Mouse (Mus musculus) forebrain, embryonic 16.5 days (tissue): Measurements from ENCODE around the gene Rnf151. TPM values are rescaled to one million over a fixed set of nuclear protein-coding genes. Genes with fewer than 3 reads are reported as not detected.
"Not testable (repeated sequence)": the region's sequence is repeated elsewhere in the genome, so short reads cannot be mapped to it uniquely, and the experiment has no call there.

ENCODE experiments used
- ATAC-seq: fragments of 200-750 bp; cut with Nextera tagmentation; 2 replicates; pipeline ENCODE4 v1.8.0; 2017; ENCODE audit warnings: mild to moderate bottlenecking, moderate library complexity
- H3K27ac ChIP-seq: fragments of 300-500 bp; sonication (generic); 2 replicates; pipeline ENCODE4 v1.5.1; 2014; ENCODE audit warnings: low read length, control low read depth
- H3K27me3 ChIP-seq: fragments of 300-500 bp; sonication (generic); replicated peaks from 2 replicates; pipeline ENCODE4 v1.6.1; 2014; ENCODE audit warnings: low read length; ENCODE audit not compliant: control insufficient read depth, insufficient read depth
- H3K36me3 ChIP-seq: fragments of 300-500 bp; sonication (generic); 2 replicates; pipeline ENCODE4 v1.6.1; 2014; ENCODE audit not compliant: control insufficient read depth, insufficient read depth
- H3K4me1 ChIP-seq: fragments of 300-500 bp; sonication (generic); replicated peaks from 2 replicates; pipeline ENCODE4 v1.6.1; 2014; ENCODE audit warnings: low read length; ENCODE audit not compliant: control insufficient read depth, insufficient read depth
- H3K4me2 ChIP-seq: fragments of 300-500 bp; sonication (generic); 2 replicates; pipeline ENCODE4 v1.6.1; 2014; ENCODE audit warnings: mild to moderate bottlenecking, low read length, control low read depth
- H3K4me3 ChIP-seq: fragments of 300-500 bp; sonication (generic); replicated peaks from 2 replicates; pipeline ENCODE4 v1.5.1; 2014; ENCODE audit warnings: mild to moderate bottlenecking, low read length, control low read depth
- H3K9ac ChIP-seq: fragments of 300-500 bp; sonication (generic); replicated peaks from 2 replicates; pipeline ENCODE4 v1.6.1; 2014; ENCODE audit warnings: low read depth, low read length, control low read depth
- H3K9me3 ChIP-seq: fragments of 300-500 bp; sonication (generic); 2 replicates; pipeline ENCODE4 v1.6.1; 2016; ENCODE audit warnings: low read length; ENCODE audit not compliant: control insufficient read depth
- WGBS: fragments of 180-500 bp; shearing (Covaris S2); extraction: QIAGEN DNeasy Blood & Tissue Kit; methylation state at CpG from one replicate; pipeline ENCODE4 v1.1.7; 2014; 5-methylcytosine and 5-hydroxymethylcytosine counted together
- polyA plus RNA-seq: library from polyadenylated mRNA; unstranded; fragments of >200 nt; fragmentation: Nextera tagmentation; extraction: Ambion mirVana; gene quantifications from 2 replicates; pipeline ENCODE4 v1.2.1, GENCODE M21; 2015

Rnf151 gene
- polyA plus RNA-seq, 1 experiment from 2014 or later = not detected

GRCm38 (mm10) chr17:24676877-24677276 lies 41.0 kb downstream of the Rnf151 start:
- whole genome bisulfite sequencing = 92% methylated on average over 5 of the region's 5 CpGs
- ATAC-seq = no peak
- H3K4me1 ChIP-seq = peaks cover 10% of the 10 kb centered on the region
- no peak overlapping the region for H3K4me3 ChIP-seq
- no peaks in the 10 kb centered on the region for H3K9me3 ChIP-seq
- H3K27me3 ChIP-seq = no peaks in the 10 kb centered on the region
- H3K36me3 ChIP-seq = peaks cover 15% of the 10 kb centered on the region
- H3K4me2 ChIP-seq = no peak overlapping the region
- no peak overlapping the region for H3K9ac ChIP-seq
- H3K27ac ChIP-seq = no peak overlapping the region

- Histone ChIP-seq H3K4me2 (no peak overlapping the region), H3K9ac (no peak overlapping the region), H3K27ac (no peak overlapping the region), H3K9me3 (no peaks in the 10 kb centered on the region), H3K4me3 (no peak overlapping the region), H3K36me3 (peaks cover 10% of the 10 kb centered on the region), H3K27me3 (no peaks in the 10 kb centered on the region), H3K4me1 (peaks cover 17% of the 10 kb centered on the region)
- ATAC-seq = no peak
- 49% methylated on average over 2 of the region's 2 CpGs for WGBS
Observed at GRCm38 (mm10) chr17:24676187-24676586, 41.7 kb downstream of the Rnf151 start.

GRCm38 (mm10) chr17:24674277-24674676 lies 43.6 kb downstream of the Rnf151 start:
- H3K36me3 ChIP-seq = peaks cover 2% of the 10 kb centered on the region
- no peak overlapping the region for H3K4me2 ChIP-seq
- no peak overlapping the region for H3K4me3 ChIP-seq
- 78% methylated on average over 7 of the region's 7 CpGs for WGBS
- no peaks in the 10 kb centered on the region for H3K27me3 ChIP-seq
- H3K9ac ChIP-seq = no peak overlapping the region
- H3K27ac ChIP-seq = no peak overlapping the region
- peaks cover 28% of the 10 kb centered on the region for H3K4me1 ChIP-seq
- no peak for ATAC-seq
- no peaks in the 10 kb centered on the region for H3K9me3 ChIP-seq

GRCm38 (mm10) chr17:24672141-24672540 lies 45.7 kb downstream of the Rnf151 start:
- no peaks in the 10 kb centered on the region for H3K27me3 ChIP-seq
- no peaks in the 10 kb centered on the region; the same call in 1 of the 2 replicates for H3K36me3 ChIP-seq
- 0 out of 2 replicates have a peak overlapping the region, but pooled peaks have one; percentile 22 for H3K9ac ChIP-seq
- no peak overlapping the region for H3K4me2 ChIP-seq
- no peak overlapping the region for H3K4me3 ChIP-seq
- no peaks in the 10 kb centered on the region for H3K9me3 ChIP-seq
- 24% methylated on average over 5 of the region's 5 CpGs for WGBS
- H3K27ac ChIP-seq = no peak overlapping the region
- H3K4me1 ChIP-seq = peaks cover 33% of the 10 kb centered on the region
- ATAC-seq = no peak

GRCm38 (mm10) chr17:24671346-24671745 lies 46.5 kb downstream of the Rnf151 start:
- no peak overlapping the region for H3K27ac ChIP-seq
- H3K9ac ChIP-seq = peak overlapping the region; percentile 5; the same call in 1 of the 2 replicates
- no peak overlapping the region for H3K4me3 ChIP-seq

GRCm38 (mm10) chr17:24670246-24670844 lies 47.5 kb downstream of the Rnf151 start:
- no peaks in the 10 kb centered on the region for H3K36me3 ChIP-seq
- H3K27ac ChIP-seq = peak overlapping the region; percentile 78
- no peaks in the 10 kb centered on the region for H3K9me3 ChIP-seq
- H3K4me2 ChIP-seq = peak overlapping the region; percentile 93
- H3K4me1 ChIP-seq = peaks cover 30% of the 10 kb centered on the region
- H3K9ac ChIP-seq = peak overlapping the region; percentile 96
- H3K4me3 ChIP-seq = peak overlapping the region; percentile 95
- 10% methylated on average over 8 of the region's 8 CpGs for WGBS
- H3K27me3 ChIP-seq = no peaks in the 10 kb centered on the region
- no peak for ATAC-seq

More at GRCm38 (mm10) chr17:24671346-24671745, 46.5 kb downstream of the Rnf151 start:
- Histone ChIP-seq H3K4me1 (peaks cover 33% of the 10 kb centered on the region), H3K36me3 (no peaks in the 10 kb centered on the region), H3K27me3 (no peaks in the 10 kb centered on the region), H3K9me3 (no peaks in the 10 kb centered on the region), H3K4me2 (peak overlapping the region; percentile 93)
- WGBS = 78% methylated on average over 5 of the region's 5 CpGs
- ATAC-seq = no peak

GRCm38 (mm10) chr17:24669545-24670245 lies 48.2 kb downstream of the Rnf151 start, which contains the start of gene Zfp598:
Gene Zfp598 (plus strand): TSS chr17:24669687.
- Histone ChIP-seq H3K4me3 (peak within 1 kb of the TSS; percentile 95), H3K36me3 (no peaks in the 10 kb centered on the region), H3K4me1 (peaks cover 30% of the 10 kb centered on the region), H3K27me3 (no peaks in the 10 kb centered on the region), H3K27ac (peak within 1 kb of the TSS; percentile 86), H3K9me3 (no peaks in the 10 kb centered on the region), H3K4me2 (peak within 1 kb of the TSS; percentile 93), H3K9ac (peak within 1 kb of the TSS; percentile 96)
- under 1% methylated on average over 60 of the region's 80 CpGs for WGBS
- peak; percentile 99 for ATAC-seq

GRCm38 (mm10) chr17:24669214-24669544 lies 48.7 kb downstream of the Rnf151 start:
- not testable (repeated sequence) for H3K36me3 ChIP-seq, H3K27me3 ChIP-seq, H3K9me3 ChIP-seq
- H3K9ac ChIP-seq = peak overlapping the region; percentile 96
- peak overlapping the region; percentile 47 for H3K4me2 ChIP-seq
- H3K4me1 ChIP-seq = peaks cover 30% of the 10 kb centered on the region
- H3K27ac ChIP-seq = peak overlapping the region; percentile 86
- H3K4me3 ChIP-seq = peak overlapping the region; percentile 95
- ATAC-seq = peak; percentile 19; the same call in 1 of the 2 replicates
- 10% methylated on average over 15 of the region's 15 CpGs for WGBS

- ATAC-seq = no peak
- H3K36me3 ChIP-seq = no peaks in the 10 kb centered on the region
- no peak overlapping the region for H3K4me3 ChIP-seq
- H3K27me3 ChIP-seq = no peaks in the 10 kb centered on the region
- H3K9me3 ChIP-seq = no peaks in the 10 kb centered on the region
- no peak overlapping the region for H3K9ac ChIP-seq
- H3K4me2 ChIP-seq = no peak overlapping the region
- H3K27ac ChIP-seq = no peak overlapping the region
- peaks cover 29% of the 10 kb centered on the region for H3K4me1 ChIP-seq
- WGBS = 27% methylated on average over 6 of the region's 6 CpGs
Observed at GRCm38 (mm10) chr17:24667416-24667815, 50.4 kb downstream of the Rnf151 start.
